Mouse (Mus musculus) urinary bladder, postnatal 4 days (tissue): ENCODE results near the gene Znhit1.
"Not testable (repeated sequence)": the region's sequence is repeated elsewhere in the genome, so short reads cannot be mapped to it uniquely, and the experiment has no call there.

Experiments
- DNase-seq, 2 experiments: peaks; one replicate each; pipeline ENCODE4 v3.0.0; 2021 to 2022; ENCODE audit warnings: low spot score in 2 of 2

Gene Znhit1

GRCm38 (mm10) chr5:136953015-136953414 is 34.8 kb downstream of the Znhit1 start, which contains the start of gene Fis1:
Gene Fis1 (plus strand): TSS chr5:136953275.
- DNase-seq = peak; percentile 94 to 97

GRCm38 (mm10) chr5:136952153-136952552 is 35.7 kb downstream of the Znhit1 start:
- no peak for DNase-seq

- no peak for DNase-seq
Measured at GRCm38 (mm10) chr5:136950521-136950920, 37.3 kb downstream of the Znhit1 start.

- not testable (repeated sequence) for DNase-seq
Measured at GRCm38 (mm10) chr5:136949551-136950336, 38.1 kb downstream of the Znhit1 start.

- DNase-seq = no peak
Measured at GRCm38 (mm10) chr5:136947874-136948273, 39.9 kb downstream of the Znhit1 start.

GRCm38 (mm10) chr5:136945084-136945483 is 42.7 kb downstream of the Znhit1 start:
- no peak for DNase-seq

DNA sequence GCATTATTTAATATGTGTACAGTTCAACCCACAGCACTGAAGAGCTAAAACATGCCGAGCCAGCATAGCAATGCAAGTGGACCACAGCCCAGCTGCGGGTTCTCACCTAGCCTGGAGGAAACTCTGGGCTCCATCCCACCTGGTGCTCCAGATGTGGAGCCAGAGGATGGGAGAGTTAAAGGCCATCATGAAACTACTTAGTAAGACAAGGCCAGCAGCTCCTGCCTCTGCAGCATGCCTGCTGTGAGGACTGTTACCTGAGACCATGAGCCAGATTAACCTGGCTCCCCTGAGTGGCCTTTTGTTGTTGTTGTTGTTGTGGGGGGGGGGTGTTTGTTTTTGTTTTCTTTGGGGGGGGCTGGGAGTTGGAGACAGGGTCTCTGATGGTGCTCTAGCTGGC is 44.4 kb downstream of the Znhit1 start:
- DNase-seq = no peak

DNA sequence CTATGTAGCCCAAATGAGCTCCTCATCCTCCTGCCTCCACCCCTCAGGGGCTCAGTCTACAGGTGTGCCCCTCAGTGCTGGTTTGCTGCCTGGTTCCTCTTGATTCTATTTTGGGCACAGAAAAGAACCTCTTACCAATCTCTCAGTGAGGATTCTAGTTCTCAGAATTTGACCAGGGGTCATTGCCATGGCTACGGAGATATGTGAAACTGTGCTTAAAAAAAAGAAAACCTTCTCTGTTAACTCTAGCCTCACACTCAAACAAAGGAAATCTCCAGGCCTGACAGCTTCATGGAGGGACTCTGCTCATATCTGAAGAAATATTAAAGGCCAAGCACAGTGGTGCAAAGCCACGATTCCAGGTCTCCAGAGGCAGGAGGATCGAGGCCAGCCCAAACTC is 45.0 kb downstream of the Znhit1 start:
- DNase-seq = no peak

GRCm38 (mm10) chr5:136940845-136941560 is 46.8 kb downstream of the Znhit1 start:
- no peak for DNase-seq

GRCm38 (mm10) chr5:136940029-136940428 is 47.8 kb downstream of the Znhit1 start:
- not testable (repeated sequence) for DNase-seq

GRCm38 (mm10) chr5:136939284-136939683 is 48.5 kb downstream of the Znhit1 start:
- no peak for DNase-seq

GRCm38 (mm10) chr5:136937621-136938020 is 50.2 kb downstream of the Znhit1 start:
- no peak for DNase-seq

- no peak for DNase-seq
Measured at GRCm38 (mm10) chr5:136936750-136937149, 51.1 kb downstream of the Znhit1 start.

DNA sequence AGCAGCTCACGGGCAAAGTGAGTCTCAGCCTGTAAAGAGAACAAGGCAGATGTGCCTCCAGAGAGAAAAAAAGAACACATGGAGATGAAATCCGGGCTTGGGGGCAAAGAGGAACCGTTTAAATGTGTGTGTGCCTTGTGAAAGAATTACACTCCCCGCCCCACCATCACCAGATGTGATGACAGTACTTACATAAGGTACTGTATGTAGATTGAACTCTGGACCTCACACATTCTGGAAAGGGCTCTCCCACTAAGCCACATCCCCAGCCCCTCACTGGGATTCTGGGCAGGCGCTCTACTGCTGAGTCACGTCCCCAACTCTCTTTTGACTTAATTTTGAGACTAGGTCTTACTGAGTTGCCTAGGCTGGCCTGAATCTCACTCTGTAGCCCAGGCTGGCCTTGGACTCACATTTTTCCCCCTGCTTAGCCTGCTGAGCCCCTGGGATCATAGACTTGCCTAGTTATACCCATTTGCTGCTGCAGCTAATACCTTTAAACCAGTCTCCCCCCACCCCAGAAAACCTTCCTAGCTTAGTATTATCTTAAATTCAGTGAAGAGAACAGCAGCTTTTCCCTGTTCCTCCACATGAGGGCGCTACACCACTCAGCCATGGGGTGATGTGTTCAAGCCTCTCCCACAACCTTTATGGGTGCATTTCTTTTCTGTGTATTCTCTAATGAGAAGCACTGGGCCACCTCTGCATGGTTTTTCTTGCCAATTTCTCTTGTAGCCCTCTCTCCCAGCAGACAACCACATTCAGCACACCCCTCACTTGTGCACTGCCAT is 51.7 kb downstream of the Znhit1 start:
- DNase-seq = no peak

GRCm38 (mm10) chr5:136933930-136934329 is 53.9 kb downstream of the Znhit1 start:
- DNase-seq = no peak

DNA sequence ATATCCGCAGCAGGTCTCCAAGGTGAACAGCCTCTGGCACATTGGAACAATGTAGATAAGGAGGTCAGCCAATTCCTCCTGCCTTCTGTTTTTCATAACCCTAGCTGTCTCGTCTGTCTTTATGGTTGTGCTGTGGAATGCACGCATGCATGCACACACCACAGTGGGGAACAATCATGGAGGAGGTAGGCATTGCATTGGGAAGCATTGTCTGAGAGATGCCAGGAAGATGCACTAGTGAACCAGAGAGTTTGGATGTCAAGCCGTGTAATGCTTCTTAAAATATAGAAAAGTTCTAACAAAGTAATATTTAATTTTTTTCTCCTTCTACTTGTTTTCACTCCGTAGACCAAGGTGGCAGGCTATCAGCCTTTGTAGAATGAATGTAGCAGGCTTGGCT is 54.9 kb downstream of the Znhit1 start:
- no peak for DNase-seq
